Mouse (Mus musculus) kidney, adult 2 months (tissue): ENCODE measurements around the gene Fam155a. TPM values are rescaled to one million over a fixed set of nuclear protein-coding genes. Genes with fewer than 3 reads are reported as not detected.

ENCODE experiments used
- DNase-seq: peaks from one replicate; pipeline ENCODE4 v3.0.0; 2021
- H3K27ac ChIP-seq: fragments of 200-500 bp; 2 replicates; pipeline ENCODE4 v1.5.1; 2012; ENCODE audit warnings: low read depth, low read length, control low read depth, inconsistent platforms; ENCODE audit not compliant: insufficient read depth
- H3K27me3 ChIP-seq: fragments of 200-500 bp; replicated peaks from 2 replicates; pipeline ENCODE4 v1.6.1; 2012; ENCODE audit warnings: mild to moderate bottlenecking, moderate library complexity, low read length, inconsistent platforms; ENCODE audit not compliant: control insufficient read depth, insufficient read depth
- H3K36me3 ChIP-seq: fragments of 200-500 bp; 2 replicates; pipeline ENCODE4 v1.6.1; 2012; ENCODE audit warnings: mild to moderate bottlenecking, moderate library complexity, low read length, inconsistent platforms; ENCODE audit not compliant: control insufficient read depth, insufficient read depth
- H3K4me1 ChIP-seq: fragments of 200-500 bp; 2 replicates; pipeline ENCODE4 v1.6.1; 2011; ENCODE audit warnings: low read length; ENCODE audit not compliant: control insufficient read depth, insufficient read depth
- H3K4me3 ChIP-seq: fragments of 200-500 bp; 2 replicates; pipeline ENCODE4 v1.5.1; 2011; ENCODE audit warnings: mild to moderate bottlenecking, low read depth, low read length, control low read depth; ENCODE audit not compliant: insufficient read depth
- CTCF ChIP-seq: fragments of 200-500 bp; conservative IDR thresholded peaks from 2 replicates; pipeline ENCODE4 v1.5.1; 2011; ENCODE audit warnings: low read depth, mild to moderate bottlenecking, control low read depth, low read length, moderate library complexity, mixed read lengths; ENCODE audit not compliant: insufficient read depth, insufficient read length
- POLR2A ChIP-seq: fragments of 200-500 bp; IDR thresholded peaks from one replicate; pipeline ENCODE4 v1.6.1; 2011; ENCODE audit warnings: low read depth, low read length, control low read depth
- WGBS: fragments of 180-500 bp; shearing (Covaris S2); methylation state at CpG from one replicate; pipeline ENCODE4 v1.1.7; 2018; 5-methylcytosine and 5-hydroxymethylcytosine counted together
- polyA plus RNA-seq: library from polyadenylated mRNA; depleted of rRNA; stranded (reverse); fragments of >200 nt; gene quantifications from 2 replicates; pipeline ENCODE4 v1.2.3, GENCODE M21; 2012

Gene Fam155a
- polyA plus RNA-seq, 1 experiment: 0.08 TPM

DNA sequence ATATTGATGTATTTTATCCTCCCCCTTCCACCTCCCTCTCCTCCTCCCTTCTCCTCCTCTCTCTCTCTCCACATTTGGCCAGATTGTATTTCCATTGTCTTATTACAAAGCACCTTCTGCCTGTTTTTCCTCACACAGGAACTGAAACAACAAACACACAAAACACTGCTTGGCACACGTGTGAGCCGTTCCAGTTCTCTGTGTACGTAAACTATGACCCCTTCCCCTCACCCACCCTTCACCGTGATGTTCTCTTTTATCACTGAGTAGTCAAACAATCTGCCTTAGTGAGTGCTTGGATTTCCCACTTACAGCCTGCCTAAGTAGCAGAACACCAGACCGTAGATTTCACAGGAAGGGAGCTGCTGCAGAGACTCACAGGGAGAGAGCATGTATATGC is 530.0 kb downstream of the Fam155a start:
- Histone ChIP-seq H3K4me1 (no peaks in the 10 kb centered on the region), H3K27me3 (no peaks in the 10 kb centered on the region), H3K36me3 (no peaks in the 10 kb centered on the region), H3K27ac (no peak overlapping the region), H3K4me3 (no peak overlapping the region)
- 16% methylated on average over 5 of the region's 5 CpGs for WGBS
- no peak for TF ChIP-seq CTCF
- DNase-seq: no peak

DNA sequence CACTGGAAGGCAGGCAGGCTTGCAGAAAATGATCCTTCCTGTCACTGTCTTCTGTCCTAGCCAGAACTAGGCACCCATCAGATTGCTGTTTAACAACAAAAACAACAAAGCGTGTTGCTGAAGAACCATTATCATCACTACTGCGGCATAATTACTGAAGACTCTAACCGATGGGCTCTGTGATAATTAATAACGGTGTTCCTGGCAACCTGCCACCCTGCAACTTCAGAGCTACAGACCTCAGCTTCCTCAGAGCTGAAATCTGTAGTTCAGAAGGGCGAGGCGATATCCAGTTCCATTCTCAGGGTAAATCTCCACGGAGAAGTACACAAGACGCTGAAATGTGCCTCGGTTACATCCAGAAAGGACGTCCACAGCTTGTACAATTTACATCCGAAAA is 531.2 kb downstream of the Fam155a start:
- TF ChIP-seq POLR2A (no peak), CTCF (no peak)

DNA sequence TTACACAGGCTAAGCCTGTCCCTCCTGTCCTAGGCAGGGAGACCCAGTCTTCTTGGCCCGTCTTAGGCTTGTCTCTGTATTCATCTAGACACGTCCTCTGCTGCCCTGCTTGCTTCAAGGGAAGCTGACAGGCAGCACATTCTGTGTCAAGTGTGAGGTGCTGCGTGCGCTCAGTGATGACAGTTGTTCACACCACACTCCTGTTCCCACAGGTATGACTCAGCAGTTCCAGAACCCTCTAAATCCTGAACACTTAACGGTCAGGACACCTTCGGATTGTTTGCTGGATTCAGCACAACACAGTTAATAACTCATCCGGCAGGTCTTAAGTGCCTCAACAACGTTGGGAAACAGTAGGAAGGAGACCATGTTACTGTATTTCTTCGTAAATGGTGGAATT is 532.0 kb downstream of the Fam155a start:
- TF ChIP-seq POLR2A (no peak), CTCF (no peak)

More for the DNA sequence above, 531.2 kb downstream of the Fam155a start:
- H3K27me3 ChIP-seq: no peaks in the 10 kb centered on the region
- no peak overlapping the region for H3K27ac ChIP-seq
- no peak overlapping the region for H3K4me3 ChIP-seq
- WGBS: 26% methylated on average over 11 of the region's 11 CpGs
- H3K4me1 ChIP-seq: no peaks in the 10 kb centered on the region
- H3K36me3 ChIP-seq: no peaks in the 10 kb centered on the region
- DNase-seq: no peak

DNA sequence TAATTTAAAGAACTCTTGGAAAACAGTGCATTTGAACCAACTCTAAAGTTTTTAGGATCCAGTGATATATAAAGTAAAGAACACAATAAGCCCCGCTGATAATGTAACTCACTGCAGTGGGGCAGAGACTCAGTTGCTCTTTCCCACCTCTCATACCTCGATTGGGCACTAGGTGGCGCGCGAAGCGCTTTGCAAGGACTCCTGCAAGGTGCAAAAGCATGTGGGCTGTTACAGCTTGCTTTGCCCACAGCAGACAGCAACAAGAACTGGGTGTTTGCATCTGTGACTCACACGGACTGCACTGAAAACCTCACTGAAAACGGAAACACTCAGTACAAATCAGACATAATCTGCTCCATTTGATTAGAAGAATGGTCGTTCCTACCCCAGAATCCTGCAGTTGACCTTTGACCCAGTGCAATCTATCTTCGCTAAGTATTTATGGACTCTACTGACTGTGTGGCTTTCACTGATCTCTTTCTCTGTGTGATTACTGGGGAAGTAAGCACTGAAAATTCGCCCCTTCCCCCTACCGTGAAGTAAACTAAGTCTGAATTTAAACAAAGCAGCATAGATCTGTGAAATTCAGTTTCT is 537.5 kb downstream of the Fam155a start:
- TF ChIP-seq CTCF (peak; percentile 90), POLR2A (no peak)
- no peak overlapping the region for H3K27ac ChIP-seq
- peak; percentile 83 for DNase-seq
- H3K4me1 ChIP-seq: no peaks in the 10 kb centered on the region
- no peaks in the 10 kb centered on the region for H3K36me3 ChIP-seq
- H3K27me3 ChIP-seq: no peaks in the 10 kb centered on the region
- WGBS: 5% methylated on average over 12 of the region's 12 CpGs
- H3K4me3 ChIP-seq: no peak overlapping the region

More for the DNA sequence above, 532.0 kb downstream of the Fam155a start:
- no peaks in the 10 kb centered on the region for H3K4me1 ChIP-seq
- H3K27me3 ChIP-seq: no peaks in the 10 kb centered on the region
- WGBS: 51% methylated on average over 9 of the region's 9 CpGs
- no peak overlapping the region for H3K4me3 ChIP-seq
- peak; percentile 1 for DNase-seq
- H3K27ac ChIP-seq: no peak overlapping the region
- H3K36me3 ChIP-seq: no peaks in the 10 kb centered on the region

DNA sequence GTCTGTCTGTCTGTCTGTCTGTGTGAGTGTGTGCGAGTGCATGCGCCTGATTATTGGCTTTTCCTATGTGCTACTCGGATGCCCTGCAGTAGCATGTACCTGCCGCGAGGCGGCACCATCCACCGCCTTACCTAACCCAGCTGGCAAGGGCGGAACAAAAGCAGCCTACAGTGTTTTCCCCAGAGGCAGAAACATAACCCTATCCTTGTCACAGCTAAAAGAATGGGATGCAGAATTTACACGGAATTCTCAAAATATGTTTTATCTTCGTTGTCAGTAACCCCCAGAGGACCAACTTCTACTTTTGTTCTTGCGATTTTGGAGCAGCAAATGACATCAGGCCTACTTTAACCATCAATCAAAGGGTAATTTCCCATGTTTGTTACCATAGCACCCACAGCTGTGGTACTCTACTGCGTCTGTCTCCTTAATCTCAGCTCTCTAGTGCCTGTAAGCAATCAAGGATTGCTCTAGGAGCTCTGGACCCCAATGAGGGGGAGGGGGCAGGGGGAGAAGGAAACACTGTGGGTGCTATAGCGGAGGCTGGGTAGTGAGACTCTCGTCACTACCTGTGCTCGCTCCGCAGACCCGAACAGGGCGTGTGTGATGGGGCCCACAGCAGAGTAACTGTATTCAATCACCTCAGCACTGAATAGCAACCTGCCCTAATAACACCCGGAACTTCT is 543.0 kb downstream of the Fam155a start:
- TF ChIP-seq CTCF: peak; percentile 88
- TF ChIP-seq POLR2A: no peak
- no peaks in the 10 kb centered on the region for H3K27me3 ChIP-seq
- H3K4me1 ChIP-seq: no peaks in the 10 kb centered on the region
- H3K4me3 ChIP-seq: no peak overlapping the region
- no peak overlapping the region for H3K27ac ChIP-seq
- peak; percentile 57 for DNase-seq
- H3K36me3 ChIP-seq: no peaks in the 10 kb centered on the region
- WGBS: 33% methylated on average over 19 of the region's 19 CpGs

DNA sequence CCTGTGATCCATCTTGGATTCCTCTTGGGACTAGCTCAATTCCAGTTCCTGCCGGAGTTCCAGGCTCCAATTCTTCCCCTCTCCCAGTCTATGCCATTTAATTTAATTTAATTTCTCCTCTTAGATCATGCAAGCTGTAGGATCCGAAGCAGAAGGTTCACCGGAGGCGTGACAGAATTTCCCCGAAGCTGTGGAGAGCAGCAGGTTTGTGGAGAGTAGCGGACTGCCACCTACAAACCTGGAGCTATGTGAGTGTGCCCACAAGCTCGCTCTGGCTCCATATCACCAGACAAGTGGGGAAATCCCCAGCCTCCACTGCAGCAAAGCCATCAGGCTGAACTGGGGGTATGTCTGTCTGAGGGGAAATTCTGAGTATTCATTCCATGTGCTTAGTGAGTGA is 544.2 kb downstream of the Fam155a start:
- no peaks in the 10 kb centered on the region for H3K4me1 ChIP-seq
- no peaks in the 10 kb centered on the region for H3K36me3 ChIP-seq
- TF ChIP-seq POLR2A (no peak), CTCF (no peak)
- no peak overlapping the region for H3K4me3 ChIP-seq
- H3K27ac ChIP-seq: no peak overlapping the region
- DNase-seq: no peak
- WGBS: 76% methylated on average over 7 of the region's 7 CpGs
- no peaks in the 10 kb centered on the region for H3K27me3 ChIP-seq

DNA sequence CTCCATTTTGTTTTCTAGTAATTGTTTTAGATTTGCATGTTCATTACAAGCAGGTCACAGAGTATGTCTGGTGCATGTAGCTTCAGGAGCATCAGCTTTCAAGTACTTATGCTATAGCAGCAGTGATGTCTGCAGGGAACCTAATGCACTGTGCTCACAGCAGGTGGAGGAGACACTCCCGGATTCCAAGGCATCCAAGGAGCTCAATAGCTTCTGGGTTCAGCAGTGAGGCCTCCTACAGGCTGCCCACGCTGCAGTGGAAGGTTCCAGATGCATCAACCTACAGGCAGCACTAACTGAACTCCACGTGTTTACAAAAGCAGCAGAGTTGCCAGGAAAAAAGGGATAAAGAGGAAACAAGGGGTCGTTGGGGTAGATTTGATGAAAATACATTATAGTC is 559.2 kb downstream of the Fam155a start:
- Histone ChIP-seq H3K27me3 (no peaks in the 10 kb centered on the region), H3K27ac (no peak overlapping the region), H3K4me3 (no peak overlapping the region), H3K36me3 (no peaks in the 10 kb centered on the region), H3K4me1 (no peaks in the 10 kb centered on the region)
- TF ChIP-seq POLR2A: no peak
- TF ChIP-seq CTCF: no peak
- 59% methylated on average over 4 of the region's 4 CpGs for WGBS
- no peak for DNase-seq
